Mouse (Mus musculus) right cerebral cortex, postnatal 14 days (tissue): Measurements from ENCODE around the gene Nrp2.
A peak's percentile ranks its signal among the peaks of the same experiment; 100 is the strongest.

Source experiments
- DNase-seq: peaks from one replicate; pipeline ENCODE4 v3.0.0; 2022

Gene Nrp2

GRCm38 (mm10) chr1:62787546-62787945, 84.5 kb downstream of the Nrp2 start:
- DNase-seq, result no peak

- DNase-seq, result peak; percentile 77
Observed at GRCm38 (mm10) chr1:62794223-62794895, 91.3 kb downstream of the Nrp2 start.

- DNase-seq, result no peak
Observed at GRCm38 (mm10) chr1:62794896-62795255, 91.8 kb downstream of the Nrp2 start.

- DNase-seq, result peak; percentile 71
Observed at GRCm38 (mm10) chr1:62795307-62796037, 92.4 kb downstream of the Nrp2 start.

- DNase-seq, result peak; percentile 28
Observed at GRCm38 (mm10) chr1:62796038-62796647, 93.1 kb downstream of the Nrp2 start.

GRCm38 (mm10) chr1:62799427-62799826, 96.3 kb downstream of the Nrp2 start:
- no peak for DNase-seq

GRCm38 (mm10) chr1:62800351-62800750, 97.3 kb downstream of the Nrp2 start:
- DNase-seq, result no peak

- no peak for DNase-seq
Observed at GRCm38 (mm10) chr1:62801429-62801828, 98.3 kb downstream of the Nrp2 start.

GRCm38 (mm10) chr1:62801842-62802241, 98.8 kb downstream of the Nrp2 start:
- DNase-seq, result no peak

GRCm38 (mm10) chr1:62803544-62803943, 100.5 kb downstream of the Nrp2 start:
- no peak for DNase-seq

GRCm38 (mm10) chr1:62806014-62806413, 102.9 kb downstream of the Nrp2 start:
- no peak for DNase-seq

- no peak for DNase-seq
Observed at GRCm38 (mm10) chr1:62808395-62808794, 105.3 kb downstream of the Nrp2 start.

- no peak for DNase-seq
Observed at GRCm38 (mm10) chr1:62809601-62810228, 106.6 kb downstream of the Nrp2 start.

- DNase-seq, result no peak
Observed at GRCm38 (mm10) chr1:62811141-62811540, 108.1 kb downstream of the Nrp2 start.

- DNase-seq, result no peak
Observed at GRCm38 (mm10) chr1:62812701-62813684, 109.9 kb downstream of the Nrp2 start.

- DNase-seq, result no peak
Observed at GRCm38 (mm10) chr1:62813938-62814337, 110.9 kb downstream of the Nrp2 start.

- no peak for DNase-seq
Observed at GRCm38 (mm10) chr1:62817566-62817965, 114.5 kb downstream of the Nrp2 start.

GRCm38 (mm10) chr1:62820170-62820569, 117.1 kb downstream of the Nrp2 start:
- DNase-seq, result peak; percentile 31

GRCm38 (mm10) chr1:62821509-62822398, 118.7 kb downstream of the Nrp2 start:
- DNase-seq, result no peak

GRCm38 (mm10) chr1:62823549-62824195, 120.6 kb downstream of the Nrp2 start:
- no peak for DNase-seq
